Mouse (Mus musculus): ENCODE data around the gene Prr5l.

DNA sequence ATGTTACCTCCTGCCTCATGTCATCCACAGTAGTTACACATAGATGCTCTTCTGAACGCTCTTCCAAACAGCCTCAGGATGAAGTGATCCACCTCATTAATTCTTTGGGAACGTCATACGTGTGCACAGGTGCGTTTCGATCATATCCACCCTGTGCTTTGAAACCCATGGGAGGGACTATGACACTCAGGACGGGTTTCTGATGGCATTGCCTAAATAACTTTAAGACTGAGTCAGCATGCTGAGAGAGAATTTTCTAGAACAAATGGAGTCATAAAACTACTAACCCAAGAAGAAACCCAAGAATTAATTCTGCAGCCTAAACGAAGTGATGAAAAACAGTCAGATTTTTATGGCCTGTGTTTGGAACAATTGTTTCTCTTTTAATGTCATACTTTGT lies 40.1 kb downstream of the Prr5l start:
- no peak for TF ChIP-seq CTCF (IDR thresholded peaks at IDR 0.05; ENCODE audit: borderline replicate concordance, control insufficient read depth, extremely low read depth, insufficient read depth, low read length, poor library complexity)
- no peak for TF ChIP-seq POLR2A (IDR thresholded peaks at IDR 0.05; ENCODE audit: control insufficient read depth, extremely low read depth, insufficient read depth, low read length, poor library complexity)

Data from thymus, adult 2 months (tissue).